Mouse (Mus musculus) MEL (cell line): ENCODE data around the gene Mroh2a. TPM values are rescaled to one million over a fixed set of nuclear protein-coding genes. Genes with fewer than 3 reads are reported as not detected.

Experiments used
- DNase-seq: peaks from one replicate; pipeline ENCODE4 v3.0.0; 2011; ENCODE audit warnings: low read depth, low spot score
- H3K27ac ChIP-seq: 2 replicates; pipeline ENCODE4 v1.5.1; 2012; ENCODE audit warnings: low read depth, mild to moderate bottlenecking, control low read depth, low read length, moderate library complexity; ENCODE audit not compliant: control insufficient read depth
- H3K27me3 ChIP-seq, 2 experiments: fragments of 150-350 bp in 1 of 2; sonication (generic) in 1 of 2; 2 replicates each; pipeline ENCODE4 v1.6.1; 2012; ENCODE audit warnings: low read length in 2 of 2, mild to moderate bottlenecking in 2 of 2, improper control_type of control experiment in 1 of 2, moderate library complexity in 1 of 2; ENCODE audit not compliant: insufficient read depth in 2 of 2, control insufficient read depth in 1 of 2
- H3K36me3 ChIP-seq, 2 experiments: 2 replicates each; pipeline ENCODE4 v1.6.1; 2012 to 2014; ENCODE audit warnings: low read length in 2 of 2, improper control_type of control experiment in 1 of 2, inconsistent platforms in 1 of 2, mild to moderate bottlenecking in 1 of 2; ENCODE audit not compliant: insufficient read depth in 2 of 2, control insufficient read depth in 1 of 2
- H3K4me1 ChIP-seq, 2 experiments: fragments of 150-350 bp in 1 of 2; sonication (generic) in 1 of 2; 2 replicates each; pipeline ENCODE4 v1.6.1; 2012; ENCODE audit warnings: low read length in 2 of 2, improper control_type of control experiment in 1 of 2, mild to moderate bottlenecking in 1 of 2; ENCODE audit not compliant: insufficient read depth in 2 of 2, control insufficient read depth in 1 of 2
- H3K4me3 ChIP-seq, 2 experiments: fragments of 150-350 bp in 1 of 2; sonication (generic) in 1 of 2; 2 replicates each; pipeline ENCODE4 v1.5.1; 2012; ENCODE audit warnings: low read depth in 2 of 2, low read length in 2 of 2, mild to moderate bottlenecking in 2 of 2, moderate library complexity in 2 of 2, control low read depth in 1 of 2, improper control_type of control experiment in 1 of 2; ENCODE audit not compliant: control insufficient read depth in 1 of 2, insufficient read depth in 1 of 2
- H3K79me2 ChIP-seq: 2 replicates; pipeline ENCODE4 v1.6.1; 2012; ENCODE audit warnings: mild to moderate bottlenecking, low read length, moderate library complexity; ENCODE audit not compliant: control insufficient read depth, poor library complexity, insufficient read depth
- H3K9ac ChIP-seq: 2 replicates; pipeline ENCODE4 v1.6.1; 2012; ENCODE audit warnings: low read depth, mild to moderate bottlenecking, control low read depth, low read length, moderate library complexity; ENCODE audit not compliant: control insufficient read depth, poor library complexity, severe bottlenecking
- H3K9me3 ChIP-seq: fragments of 150-350 bp; sonication (generic); replicated peaks from 2 replicates; pipeline ENCODE4 v1.6.1; 2012; ENCODE audit warnings: mild to moderate bottlenecking, low read length, improper control_type of control experiment, moderate library complexity; ENCODE audit not compliant: insufficient read depth
- CHD1 ChIP-seq: IDR thresholded peaks from 2 replicates; pipeline ENCODE4 v1.6.1; 2012; ENCODE audit warnings: low read depth, mild to moderate bottlenecking, inconsistent platforms, low read length, improper control_type of control experiment
- CHD2 ChIP-seq: IDR thresholded peaks from 2 replicates; pipeline ENCODE4 v1.6.1; 2011; ENCODE audit warnings: low read length, improper control_type of control experiment
- CTCF ChIP-seq, 3 experiments: IDR thresholded peaks in 2 of 3; conservative IDR thresholded peaks in 1 of 3; 2 replicates each; pipeline ENCODE4 v1.5.1; 2011 to 2012; ENCODE audit warnings: low read length in 3 of 3, low read depth in 2 of 3, mild to moderate bottlenecking in 2 of 3, improper control_type of control experiment in 1 of 3, inconsistent platforms in 1 of 3, mixed read lengths in 1 of 3, moderate library complexity in 1 of 3; ENCODE audit not compliant: control insufficient read depth in 1 of 3, insufficient read depth in 1 of 3, poor library complexity in 1 of 3, severe bottlenecking in 1 of 3
- EP300 ChIP-seq, 2 experiments: IDR thresholded peaks; 2 replicates each; pipeline ENCODE4 v1.6.1; 2011; ENCODE audit warnings: improper control_type of control experiment in 2 of 2, low read length in 2 of 2, low read depth in 1 of 2, mild to moderate bottlenecking in 1 of 2
- GATA1 ChIP-seq: IDR thresholded peaks from 2 replicates; pipeline ENCODE4 v1.6.1; 2011; ENCODE audit warnings: low read depth, low read length, improper control_type of control experiment
- KAT2A ChIP-seq: conservative IDR thresholded peaks from 2 replicates; pipeline ENCODE4 v1.6.1; 2012; ENCODE audit warnings: low read depth, low read length, improper control_type of control experiment, inconsistent platforms
- MAX ChIP-seq: IDR thresholded peaks from 2 replicates; pipeline ENCODE4 v1.6.1; 2011; ENCODE audit warnings: low read length, improper control_type of control experiment
- MXI1 ChIP-seq: IDR thresholded peaks from 2 replicates; pipeline ENCODE4 v1.6.1; 2011; ENCODE audit warnings: mild to moderate bottlenecking, low read depth, low read length, improper control_type of control experiment
- NELFE ChIP-seq: IDR thresholded peaks from 2 replicates; pipeline ENCODE4 v1.6.1; 2011; ENCODE audit warnings: low read depth, low read length, improper control_type of control experiment
- POLR2AphosphoS2 ChIP-seq: IDR thresholded peaks from 2 replicates; pipeline ENCODE4 v1.6.1; 2011; ENCODE audit warnings: low read length, improper control_type of control experiment
- POLR2AphosphoS5 ChIP-seq: IDR thresholded peaks from 2 replicates; pipeline ENCODE4 v1.6.1; 2012; ENCODE audit warnings: low read depth, borderline replicate concordance, mild to moderate bottlenecking, inconsistent platforms, low read length, moderate library complexity, mixed read lengths
- RAD21 ChIP-seq: IDR thresholded peaks from 2 replicates; pipeline ENCODE4 v1.6.1; 2011; ENCODE audit warnings: mild to moderate bottlenecking, low read depth, low read length, improper control_type of control experiment
- SIN3A ChIP-seq: IDR thresholded peaks from 2 replicates; pipeline ENCODE4 v1.6.1; 2012; ENCODE audit warnings: low read length, improper control_type of control experiment, inconsistent platforms
- SMC3 ChIP-seq: IDR thresholded peaks from 2 replicates; pipeline ENCODE4 v1.6.1; 2011; ENCODE audit warnings: low read depth, low read length, improper control_type of control experiment
- TAL1 ChIP-seq: IDR thresholded peaks from 2 replicates; pipeline ENCODE4 v1.6.1; 2012; ENCODE audit warnings: mild to moderate bottlenecking, inconsistent platforms, low read length, moderate library complexity, mixed read lengths
- TCF12 ChIP-seq: IDR thresholded peaks from 2 replicates; pipeline ENCODE4 v1.6.1; 2014; ENCODE audit warnings: low read depth, mild to moderate bottlenecking, inconsistent platforms, low read length, improper control_type of control experiment, moderate library complexity
- UBTF ChIP-seq: IDR thresholded peaks from 2 replicates; pipeline ENCODE4 v1.6.1; 2012; ENCODE audit warnings: low read depth, mild to moderate bottlenecking, inconsistent platforms, low read length, improper control_type of control experiment, moderate library complexity, borderline replicate concordance; ENCODE audit not compliant: insufficient read depth
- USF1 ChIP-seq: IDR thresholded peaks from 2 replicates; pipeline ENCODE4 v1.6.1; 2014; ENCODE audit warnings: low read depth, mild to moderate bottlenecking, inconsistent platforms, low read length, improper control_type of control experiment, moderate library complexity
- USF2 ChIP-seq, 2 experiments: IDR thresholded peaks; 2 replicates each; pipeline ENCODE4 v1.6.1; 2011 to 2012; ENCODE audit warnings: improper control_type of control experiment in 2 of 2, low read length in 2 of 2, borderline replicate concordance in 1 of 2, inconsistent platforms in 1 of 2, low read depth in 1 of 2, mild to moderate bottlenecking in 1 of 2; ENCODE audit not compliant: insufficient read depth in 1 of 2
- ZC3H11A ChIP-seq: IDR thresholded peaks from 2 replicates; pipeline ENCODE4 v1.6.1; 2012; ENCODE audit warnings: low read depth, mild to moderate bottlenecking, inconsistent platforms, low read length, improper control_type of control experiment
- ZKSCAN1 ChIP-seq: IDR thresholded peaks from 2 replicates; pipeline ENCODE4 v1.6.1; 2012; ENCODE audit warnings: low read depth, mild to moderate bottlenecking, inconsistent platforms, low read length, improper control_type of control experiment, moderate library complexity
- ZMIZ1 ChIP-seq: IDR thresholded peaks from 2 replicates; pipeline ENCODE4 v1.6.1; 2012; ENCODE audit warnings: low read depth, mild to moderate bottlenecking, inconsistent platforms, low read length, improper control_type of control experiment, moderate library complexity
- ZNF384 ChIP-seq: IDR thresholded peaks from 2 replicates; pipeline ENCODE4 v1.6.1; 2012; ENCODE audit warnings: low read depth, mild to moderate bottlenecking, inconsistent platforms, low read length, improper control_type of control experiment
- polyA plus RNA-seq, 2 experiments: library from polyadenylated mRNA; stranded (reverse) in 1 of 2; unstranded in 1 of 2; fragments of >175 nt in 1 of 2; fragments of >200 nt in 1 of 2; gene quantifications; 2 replicates each; pipeline versions ENCODE4 v1.2.1 to v1.2.4; 2012; ENCODE audit warnings: low replicate concordance in 2 of 2, low read depth in 1 of 2; ENCODE audit not compliant: insufficient read length in 2 of 2, insufficient read depth in 1 of 2, missing spikeins in 1 of 2
- total RNA-seq: library from RNA; depleted of rRNA; stranded (reverse); fragments of 300-350 nt; gene quantifications from 2 replicates; pipeline ENCODE4 v1.2.3, GENCODE M21; 2012

Gene Mroh2a
- total and polyA plus RNA-seq, 3 experiments, result 0.27 to 2.5 TPM; not detected in 1

DNA sequence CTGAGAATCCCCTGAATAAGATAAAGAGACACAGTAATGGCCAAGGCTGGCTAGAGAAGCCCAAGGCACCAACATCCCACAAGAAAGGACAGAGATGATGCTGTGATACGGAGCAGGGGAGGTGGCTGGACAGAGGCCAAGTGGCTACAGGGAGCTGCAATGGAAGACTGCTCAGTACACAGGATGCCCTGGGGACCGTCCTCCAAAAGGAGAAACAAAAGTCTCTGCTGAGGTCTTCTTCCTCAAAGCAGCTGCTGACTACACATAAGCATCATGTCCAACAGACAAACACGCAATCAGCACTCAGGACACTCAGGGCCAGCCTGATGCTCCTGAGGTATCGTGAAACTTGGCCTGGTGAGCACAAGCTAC is 38.1 kb downstream of the Mroh2a start:
- DNase-seq, result no peak
- peaks cover 24 to 34% of the 10 kb centered on the region in 2 experiments for H3K36me3 ChIP-seq
- H3K27me3 ChIP-seq, result no peaks in the 10 kb centered on the region
- no peak overlapping the region for H3K9ac ChIP-seq
- TF ChIP-seq TCF12 (no peak), CHD1 (no peak), ZKSCAN1 (no peak), SMC3 (no peak), UBTF (no peak), TAL1 (no peak), NELFE (no peak), CHD2 (no peak), POLR2AphosphoS5 (no peak), USF1 (no peak), KAT2A (no peak), ZC3H11A (no peak), GATA1 (no peak), ZNF384 (no peak), MAX (no peak), MXI1 (no peak)
- TF ChIP-seq, all 39 proteins: peak for 0
- Histone ChIP-seq H3K9me3 (no peaks in the 10 kb centered on the region), H3K4me1 (peaks cover 7 to 17% of the 10 kb centered on the region in 2 experiments), H3K4me3 (no peak overlapping the region), H3K27ac (no peak overlapping the region), H3K79me2 (no peaks in the 10 kb centered on the region)

DNA sequence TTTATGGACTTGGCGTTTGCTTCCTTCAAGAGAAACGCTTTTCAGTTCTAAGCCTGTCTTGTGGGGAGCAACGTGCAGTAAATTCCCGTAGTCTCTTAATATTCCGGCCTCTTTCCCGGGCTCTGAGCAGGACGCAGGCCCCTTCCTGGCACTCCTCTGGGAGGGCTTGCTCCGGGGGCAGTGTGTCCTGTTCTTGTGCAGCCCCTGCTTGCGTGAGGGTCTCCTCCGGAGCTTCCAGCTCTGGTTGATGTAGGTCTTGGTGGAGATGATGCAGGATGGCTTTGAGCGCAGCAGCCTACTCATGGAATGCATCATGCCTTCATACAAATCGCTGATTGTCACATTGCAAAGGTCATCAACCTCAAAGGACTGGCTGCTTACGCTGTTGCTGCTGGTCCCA is 39.3 kb downstream of the Mroh2a start:
- Histone ChIP-seq H3K9ac (no peak overlapping the region), H3K4me1 (peaks cover 7 to 17% of the 10 kb centered on the region in 2 experiments), H3K4me3 (no peak overlapping the region), H3K9me3 (no peaks in the 10 kb centered on the region), H3K36me3 (peaks cover 21 to 34% of the 10 kb centered on the region in 2 experiments), H3K27me3 (no peaks in the 10 kb centered on the region), H3K79me2 (no peaks in the 10 kb centered on the region), H3K27ac (no peak overlapping the region)
- TF ChIP-seq CHD1 (no peak), ZNF384 (no peak), GATA1 (no peak), CTCF (IDR thresholded peaks at IDR 0.05 in 2 of 3, conservative IDR thresholded peaks at IDR 0.05 in 1 of 3; ENCODE audit: control insufficient read depth in 1 of 3, insufficient read depth in 1 of 3, low read depth in 2 of 3, low read length in 3 of 3, poor library complexity in 1 of 3, severe bottlenecking in 1 of 3) (no peak), SIN3A (no peak), USF1 (no peak), RAD21 (no peak), CHD2 (no peak), ZMIZ1 (no peak), NELFE (no peak), USF2 (IDR thresholded peaks at IDR 0.05; ENCODE audit: borderline replicate concordance in 1 of 2, insufficient read depth in 1 of 2, low read depth in 1 of 2, low read length in 2 of 2) (no peak), POLR2AphosphoS2 (no peak), UBTF (no peak), EP300 (IDR thresholded peaks at IDR 0.05; ENCODE audit: low read depth in 1 of 2, low read length in 2 of 2) (no peak)
- no peak for DNase-seq
